Mouse (Mus musculus): ENCODE measurements around the gene Pih1d2.

DNA sequence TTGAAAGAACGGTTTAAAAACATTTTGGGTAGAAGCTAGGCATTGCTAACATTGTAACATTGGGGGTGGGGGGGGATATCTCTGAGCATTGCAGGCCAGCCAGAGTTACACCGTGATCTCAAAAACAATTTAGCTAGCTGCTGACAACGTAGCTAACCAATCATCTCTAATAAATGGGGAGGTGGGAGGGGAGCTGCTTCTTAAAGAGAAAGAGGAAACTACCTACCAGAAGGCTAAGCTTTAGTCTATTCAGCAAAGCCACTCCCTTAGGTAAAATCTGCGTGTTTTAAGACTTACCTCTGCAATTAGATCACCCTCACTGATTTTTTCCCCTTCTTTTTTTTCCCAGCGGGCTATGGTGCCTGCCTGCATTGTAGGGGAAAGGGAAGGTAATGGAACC, 41.3 kb downstream of the Pih1d2 start:
- TF ChIP-seq CTCF (IDR thresholded peaks at IDR 0.05; ENCODE audit: insufficient read depth, low read depth, low read length) (no peak), POLR2A (IDR thresholded peaks at IDR 0.05; ENCODE audit: insufficient read depth, low read depth, low read length) (no peak)

Data from olfactory bulb, adult 2 months (tissue).